Mouse (Mus musculus): Measurements from ENCODE around the gene Ncs1.

Ncs1 gene

DNA sequence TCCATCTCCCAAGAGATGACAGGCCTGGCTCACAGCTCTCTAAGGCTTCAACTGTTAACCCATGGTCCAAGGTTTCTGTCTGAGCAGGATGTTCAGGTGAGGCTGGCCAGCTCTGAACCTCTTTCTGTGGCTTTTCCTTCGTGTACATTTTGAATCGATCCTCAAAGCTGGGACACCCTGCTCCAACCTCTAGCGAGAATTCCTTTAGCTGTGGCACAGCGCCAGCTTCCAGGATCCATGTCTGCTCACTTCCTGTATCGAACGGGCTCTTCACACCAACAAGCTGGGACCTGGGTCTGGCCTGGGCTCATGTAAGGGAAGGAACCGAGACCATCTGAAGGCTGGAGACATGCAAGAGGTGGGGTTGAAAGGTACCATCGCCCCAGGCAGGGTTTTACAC is 1.4 kb upstream of the Ncs1 start:
- in situ Hi-C loops (cut with MseI, MboI), result no loop called here

DNA sequence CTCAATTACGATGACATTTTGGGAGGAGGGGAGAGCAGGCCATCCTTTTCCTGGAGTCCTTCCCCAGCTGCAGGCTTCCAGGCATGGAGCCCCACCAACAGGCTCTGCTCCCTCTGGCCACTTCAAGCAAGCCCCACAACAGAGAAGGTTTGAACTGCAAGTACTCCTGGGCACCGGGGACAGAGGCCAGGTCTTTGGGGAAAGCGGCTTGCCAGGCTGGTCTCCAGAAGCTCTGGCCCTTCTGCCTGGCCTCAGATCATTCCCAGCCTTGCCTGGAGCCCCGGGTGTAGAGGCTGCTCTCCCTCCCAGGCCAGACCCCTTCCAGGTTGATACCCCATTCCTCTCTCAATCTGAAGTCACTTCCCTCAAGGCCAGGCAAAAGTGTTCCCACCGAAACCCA is 572 bp upstream of the Ncs1 start:
- in situ Hi-C loops (cut with MseI, MboI), result no loop called here

DNA sequence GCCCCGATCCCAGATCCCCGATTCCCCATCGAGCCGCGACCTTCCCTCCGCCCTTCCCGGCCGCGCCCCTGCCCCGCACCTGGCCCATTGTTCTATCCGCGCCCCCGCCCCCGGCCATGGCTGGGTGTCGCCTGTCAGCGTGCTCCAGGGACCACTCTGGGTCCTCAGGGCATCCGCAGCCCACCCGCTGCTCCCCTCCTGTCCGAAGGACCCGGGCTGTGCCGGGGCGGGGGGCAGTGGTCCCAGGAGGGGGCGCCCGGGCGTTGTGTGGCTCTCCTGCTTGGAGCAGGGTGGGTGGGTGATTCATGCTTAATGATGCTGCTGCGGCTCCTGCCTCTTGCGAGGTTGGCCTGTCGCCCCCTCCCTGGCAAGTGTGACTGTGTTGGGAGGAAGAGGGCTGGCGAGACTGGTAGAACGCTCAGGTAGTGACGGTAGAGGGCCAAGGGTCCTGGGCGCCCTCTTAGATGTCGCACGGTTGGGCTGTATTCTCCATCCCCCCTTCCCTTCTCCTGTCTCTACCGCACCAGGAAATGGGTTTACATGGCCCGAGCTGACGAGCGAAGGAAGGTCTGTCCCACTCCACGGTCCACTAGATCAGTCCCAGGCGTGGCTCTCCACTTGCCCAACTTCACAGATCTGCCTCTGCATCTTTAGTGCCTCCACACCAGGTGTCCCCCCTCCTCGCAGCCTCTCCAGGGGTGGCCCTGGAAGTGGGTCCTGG is 788 bp downstream of the Ncs1 start:
- in situ Hi-C loops (cut with MseI, MboI), result no loop called here

DNA sequence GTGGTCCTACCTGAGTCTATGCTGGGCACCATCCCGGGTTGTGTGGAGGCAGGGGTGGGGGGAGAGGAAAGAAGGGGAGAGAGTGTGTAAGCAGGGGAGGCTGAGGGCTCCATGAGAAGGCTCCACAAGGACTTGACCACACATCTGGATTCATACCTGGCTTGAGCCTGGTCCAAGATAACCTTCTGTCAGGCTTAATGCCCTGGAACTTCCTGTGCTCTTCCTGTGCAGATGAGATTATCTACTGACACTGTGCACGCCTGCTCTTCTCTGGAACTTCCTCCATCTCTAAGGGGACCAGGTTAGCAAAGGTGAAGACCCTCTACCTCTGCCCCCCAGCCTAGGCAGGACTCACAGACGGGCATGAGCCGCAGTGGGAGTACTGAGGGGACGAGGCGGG is 3.2 kb downstream of the Ncs1 start:
- in situ Hi-C loops (cut with MseI, MboI), result no loop called here

DNA sequence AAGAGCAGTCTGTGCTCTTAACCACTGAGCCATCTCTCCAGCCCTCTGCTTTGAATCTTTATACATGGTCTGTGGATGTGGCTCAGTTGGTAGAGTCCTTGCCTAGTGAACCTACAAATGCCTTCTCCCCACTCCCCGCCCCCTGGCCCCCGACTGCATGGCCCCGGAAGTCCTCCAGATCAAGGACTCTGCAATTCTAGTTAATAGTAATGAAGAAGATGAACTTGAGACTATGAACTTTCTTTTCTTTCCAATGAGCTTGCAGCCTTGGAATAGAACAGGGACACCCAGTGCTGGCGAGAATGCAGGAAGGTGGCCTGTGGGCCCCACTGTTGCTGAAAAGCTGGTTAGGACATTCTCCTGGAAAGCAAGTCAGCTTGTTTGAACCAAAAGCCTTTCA is 6.5 kb downstream of the Ncs1 start:
- in situ Hi-C loops (cut with MseI, MboI), result no loop called here

DNA sequence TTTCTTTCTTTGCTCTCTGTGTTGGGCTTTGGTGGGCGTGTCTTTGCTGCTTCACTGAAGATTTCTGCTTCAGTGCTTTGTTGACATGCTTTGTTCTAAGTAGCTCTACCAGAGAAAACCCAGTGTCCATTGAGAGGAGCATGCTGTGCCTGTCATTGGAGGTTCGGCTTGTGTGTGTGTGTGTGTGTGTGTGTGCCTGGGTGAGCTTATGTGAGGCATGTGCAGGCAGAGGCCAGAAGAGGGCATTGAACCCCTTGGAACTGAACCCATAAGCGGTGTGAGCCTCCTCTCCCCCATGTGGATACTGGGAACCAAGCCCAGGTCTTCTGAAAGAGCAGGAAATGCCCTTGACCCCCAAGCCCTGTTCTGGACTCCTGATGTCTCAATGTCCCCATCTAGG is 7.8 kb downstream of the Ncs1 start:
- in situ Hi-C loops (cut with MseI, MboI), result no loop called here

DNA sequence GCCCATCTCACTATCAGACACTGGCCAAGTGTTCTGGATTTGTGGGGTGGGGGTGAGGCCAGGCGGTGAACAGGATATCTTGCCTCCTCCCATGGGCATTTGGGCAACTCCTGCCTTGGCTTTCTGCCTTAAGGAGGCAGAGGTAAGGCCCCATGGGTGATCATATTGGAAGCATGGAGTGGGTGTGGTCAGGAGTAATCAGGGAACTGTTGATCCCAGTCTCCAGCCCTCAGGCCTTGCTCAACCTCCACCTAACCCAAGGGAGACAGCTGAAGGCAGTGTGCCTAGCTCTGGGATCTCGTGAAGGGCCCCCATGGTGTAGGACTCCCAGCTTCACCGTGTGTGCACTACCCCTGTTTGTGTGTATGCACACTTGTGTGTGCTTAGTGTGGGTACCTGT is 9.2 kb downstream of the Ncs1 start:
- in situ Hi-C loops (cut with MseI, MboI), result no loop called here

DNA sequence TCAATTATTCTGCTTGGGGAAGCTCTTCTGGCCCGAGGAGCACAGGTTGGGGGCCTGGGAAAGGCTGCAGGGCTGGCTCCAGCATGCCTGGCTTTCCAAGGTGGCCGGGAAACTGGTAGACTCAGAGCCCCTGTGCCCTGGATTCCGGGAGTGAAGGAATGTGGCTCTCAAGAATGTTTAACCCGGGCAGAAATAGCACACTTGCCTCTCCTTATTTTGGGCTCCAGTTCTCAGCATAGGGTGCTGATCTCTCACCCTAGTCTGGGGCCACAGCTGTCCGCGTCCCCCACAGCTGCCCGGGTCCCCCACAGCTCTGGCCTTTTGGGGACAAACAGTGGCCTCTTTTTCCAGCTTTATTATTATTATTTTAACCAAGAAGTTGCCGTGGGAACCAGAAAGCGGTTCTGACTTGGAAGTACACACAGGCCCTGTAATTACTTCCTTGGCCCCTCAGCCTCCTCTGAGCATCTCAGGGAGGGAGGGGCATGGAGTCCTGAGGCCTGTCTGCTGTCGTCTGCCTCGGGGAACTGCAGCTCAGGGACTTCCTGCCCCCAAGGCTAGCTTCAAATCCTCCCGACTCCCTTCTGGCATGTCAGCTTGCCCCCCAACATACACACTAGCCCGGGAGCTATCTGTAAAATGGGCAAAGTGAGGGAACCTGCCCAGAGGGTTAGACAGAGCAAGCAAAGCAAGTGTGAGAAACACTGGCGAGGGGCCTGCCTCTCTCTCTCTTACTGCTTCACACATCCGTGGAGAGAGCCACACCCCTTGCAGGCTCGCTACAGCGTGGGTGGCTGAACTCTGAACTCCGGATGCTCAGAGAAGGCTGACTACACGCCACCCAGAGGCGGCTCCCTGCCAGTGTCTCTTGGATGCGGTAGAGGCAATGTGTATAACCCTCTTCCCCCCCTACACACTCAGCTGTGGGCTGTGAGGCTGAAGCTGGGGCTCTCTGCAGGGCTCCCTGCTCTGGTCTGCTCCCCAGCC is 10.6 kb downstream of the Ncs1 start:
- in situ Hi-C loops (cut with MseI, MboI), result no loop called here

DNA sequence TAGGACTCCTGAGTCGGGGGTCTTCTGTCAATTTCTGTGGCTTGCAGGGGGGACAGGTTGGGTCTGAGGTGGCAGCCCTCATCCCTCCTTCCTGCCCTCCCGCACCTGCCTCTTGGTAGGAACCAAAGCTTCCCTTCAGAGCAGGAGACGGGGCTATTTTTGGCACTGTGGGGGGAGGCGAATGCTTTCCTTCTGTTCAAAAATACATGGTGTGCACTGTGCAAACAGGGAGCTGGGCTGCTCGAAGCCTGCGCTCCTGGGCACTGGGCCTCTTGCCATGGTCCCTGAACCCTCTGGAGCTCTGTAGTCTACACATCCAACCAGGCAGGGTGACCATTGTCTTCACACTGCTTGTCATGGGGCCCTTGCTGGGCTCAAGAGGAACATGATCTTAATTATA is 11.5 kb downstream of the Ncs1 start:
- in situ Hi-C loops (cut with MseI, MboI), result no loop called here

DNA sequence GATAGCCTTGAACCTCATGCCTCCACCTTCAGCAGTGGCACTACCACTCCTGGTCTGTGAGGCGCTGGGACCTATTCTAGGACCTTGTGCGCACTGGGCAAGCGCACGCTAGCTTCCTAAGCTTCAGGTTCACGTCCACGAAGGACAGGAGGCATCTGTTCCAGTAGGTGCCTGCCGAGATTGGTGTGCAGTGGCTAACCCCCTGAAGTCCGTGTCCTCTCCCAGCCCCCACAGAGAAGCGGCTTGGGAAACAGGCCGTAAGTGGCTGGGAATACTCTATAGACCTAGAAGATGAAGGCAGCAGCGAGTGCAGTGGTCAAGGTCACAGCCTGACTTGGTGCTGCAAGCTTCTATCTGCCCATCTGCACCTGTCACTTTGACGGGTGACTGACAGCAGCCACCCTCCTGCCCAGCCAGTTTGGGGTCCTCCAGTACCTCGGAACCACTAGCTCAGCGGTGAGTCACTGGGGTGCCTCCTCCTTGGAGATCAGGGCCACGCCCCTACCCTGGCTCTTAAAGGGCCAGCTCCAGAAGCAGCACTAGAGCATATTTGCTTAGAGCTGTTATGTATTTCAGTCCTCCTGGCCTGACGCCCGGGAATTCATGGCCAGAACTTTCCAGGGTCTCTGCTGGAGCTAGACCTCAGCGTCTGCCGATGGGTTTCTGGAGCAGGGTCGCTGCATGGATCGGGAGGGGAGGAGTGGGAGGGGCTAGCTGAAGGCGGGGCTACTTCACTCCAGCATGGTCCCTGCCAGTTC is 13.2 kb downstream of the Ncs1 start:
- in situ Hi-C loops (cut with MseI, MboI), result no loop called here

DNA sequence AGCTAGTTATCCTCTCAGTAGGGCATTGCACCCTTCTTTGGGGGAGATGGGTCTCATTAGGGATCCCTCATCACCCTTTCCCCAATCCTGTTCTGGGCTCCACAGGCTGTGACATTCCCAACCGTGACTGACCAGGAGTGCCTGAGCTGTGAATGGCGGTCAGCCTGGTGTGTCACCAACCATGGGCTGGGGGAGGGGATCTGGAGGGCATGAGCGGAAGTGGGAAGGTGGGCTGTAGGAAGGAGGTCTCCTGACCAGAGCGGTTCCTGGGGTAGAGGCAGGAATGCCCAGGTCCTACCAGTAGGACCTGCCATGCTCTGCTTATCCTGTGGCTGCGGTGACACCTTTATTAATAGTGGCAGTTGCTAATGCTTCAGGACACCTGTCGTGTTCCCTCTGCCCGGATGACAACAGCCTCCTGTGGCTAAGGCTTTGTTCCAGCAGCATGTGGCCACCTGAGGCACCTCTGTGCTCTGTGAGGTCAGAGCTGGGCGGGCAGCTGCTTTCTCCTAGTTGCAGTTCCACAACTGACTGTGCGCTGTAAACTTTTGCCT is 13.8 kb downstream of the Ncs1 start:
- in situ Hi-C loops (cut with MseI, MboI), result no loop called here

DNA sequence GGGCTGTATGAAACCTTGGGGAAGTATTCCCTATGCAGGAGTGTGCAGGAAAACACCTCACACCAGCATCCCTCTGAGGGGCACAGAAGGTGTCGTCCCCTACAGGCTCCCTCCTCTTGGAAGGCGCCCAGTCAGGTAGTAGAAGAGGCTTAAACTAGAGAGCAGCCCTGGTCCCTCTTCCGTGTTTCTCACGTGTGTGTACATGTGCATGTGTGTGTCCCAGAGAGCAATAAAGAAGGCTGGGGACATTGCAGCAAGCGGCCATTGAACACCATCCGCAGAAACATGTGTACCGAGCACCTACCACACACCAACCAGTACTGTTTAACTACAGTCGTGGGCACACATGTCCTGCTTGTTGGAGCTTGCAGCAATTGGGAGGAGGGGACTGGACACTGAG is 14.9 kb downstream of the Ncs1 start:
- in situ Hi-C loops (cut with MseI, MboI), result no loop called here

DNA sequence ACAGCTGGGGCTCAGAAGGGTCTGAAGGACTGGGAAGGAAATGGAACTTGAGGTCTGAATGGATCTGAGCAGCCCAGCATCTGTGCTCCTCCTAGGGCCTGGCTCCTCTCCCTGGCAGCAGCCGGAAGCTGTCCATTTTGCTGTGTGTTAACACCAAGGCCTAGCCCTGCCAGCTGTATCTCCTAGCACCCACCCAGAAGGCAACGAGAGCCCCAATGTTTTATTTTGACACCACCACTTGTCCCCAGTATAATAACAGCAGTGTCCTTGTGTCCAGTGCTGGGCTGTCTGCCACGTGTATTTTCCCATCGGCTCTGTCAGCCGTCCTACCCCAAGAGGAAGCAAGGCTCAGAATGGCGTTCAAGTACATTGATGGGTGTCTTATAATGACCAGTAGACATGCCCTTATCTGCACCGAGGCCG is 17.4 kb downstream of the Ncs1 start:
- in situ Hi-C loops (cut with MseI, MboI), result no loop called here

DNA sequence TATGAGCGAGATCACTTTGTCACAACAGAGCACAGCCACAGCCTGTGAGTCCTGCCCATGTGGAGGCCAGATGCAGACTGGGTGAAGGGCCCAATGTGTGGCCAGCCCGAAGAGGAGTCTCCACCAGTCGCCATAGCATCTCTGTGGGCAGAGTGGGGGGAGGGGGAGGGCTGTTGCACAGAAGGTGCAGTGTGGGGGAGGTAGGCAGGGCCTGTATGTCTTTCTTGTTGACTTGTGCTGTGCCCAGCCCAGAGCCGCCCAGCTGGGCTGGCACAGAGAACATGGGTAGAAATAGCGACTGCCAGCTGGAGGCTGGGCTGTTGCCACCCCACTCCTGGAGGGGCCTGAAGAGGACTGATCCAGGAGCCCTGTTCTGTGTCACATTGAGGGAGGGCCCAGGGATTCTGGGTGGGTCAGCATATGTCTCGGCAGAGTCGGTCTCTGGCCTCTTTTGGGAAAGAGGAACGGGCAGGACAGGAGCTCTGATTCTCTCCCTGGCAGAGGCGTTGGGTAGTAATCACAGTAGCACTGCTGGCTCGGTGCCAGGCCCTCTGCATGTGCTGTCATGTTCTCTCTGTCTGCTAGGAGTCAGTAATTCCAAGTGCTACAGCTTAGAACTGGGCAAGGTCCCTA is 18.2 kb downstream of the Ncs1 start:
- in situ Hi-C loops (cut with MseI, MboI), result no loop called here

DNA sequence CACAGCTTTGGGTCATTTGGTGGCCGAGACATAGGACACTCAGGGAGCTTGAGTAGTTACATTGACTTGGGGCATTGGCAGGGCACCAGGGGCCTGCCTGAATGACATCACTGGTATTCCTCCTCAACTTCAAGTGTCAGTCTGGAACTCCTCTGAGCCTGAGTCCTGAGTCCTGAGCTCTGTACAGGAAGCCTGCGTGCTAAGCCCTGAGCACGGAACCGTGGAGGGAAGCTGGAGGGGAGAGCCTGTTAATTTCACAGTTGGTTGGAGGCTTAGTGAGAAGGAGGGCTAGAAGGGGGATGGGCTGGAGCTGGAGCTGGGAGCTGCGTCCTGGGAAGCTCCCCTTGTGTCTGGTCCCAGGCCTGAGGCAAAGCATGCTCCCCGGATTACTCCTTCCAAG is 21.8 kb downstream of the Ncs1 start:
- in situ Hi-C loops (cut with MseI, MboI), result no loop called here

DNA sequence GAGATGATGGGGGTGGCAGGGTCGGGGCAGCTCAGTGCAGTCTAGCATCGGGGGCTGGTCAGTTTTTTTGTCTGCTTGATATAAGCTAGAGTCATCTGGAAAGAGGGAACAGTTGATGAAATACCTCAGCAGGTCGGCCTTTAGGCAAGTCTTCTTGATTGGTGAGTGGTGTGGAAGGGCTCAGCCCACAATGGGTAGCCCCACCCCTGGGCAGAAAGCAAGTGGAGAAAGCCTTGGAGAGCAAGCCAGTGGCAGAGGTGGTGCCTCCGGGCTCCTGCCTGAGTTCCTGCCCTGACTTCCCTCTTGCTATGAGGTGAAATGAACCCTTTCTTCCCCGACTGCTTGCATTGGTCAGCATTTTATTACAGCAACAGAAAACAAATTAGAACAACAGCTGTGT is 23.0 kb downstream of the Ncs1 start:
- in situ Hi-C loops (cut with MseI, MboI), result no loop called here

DNA sequence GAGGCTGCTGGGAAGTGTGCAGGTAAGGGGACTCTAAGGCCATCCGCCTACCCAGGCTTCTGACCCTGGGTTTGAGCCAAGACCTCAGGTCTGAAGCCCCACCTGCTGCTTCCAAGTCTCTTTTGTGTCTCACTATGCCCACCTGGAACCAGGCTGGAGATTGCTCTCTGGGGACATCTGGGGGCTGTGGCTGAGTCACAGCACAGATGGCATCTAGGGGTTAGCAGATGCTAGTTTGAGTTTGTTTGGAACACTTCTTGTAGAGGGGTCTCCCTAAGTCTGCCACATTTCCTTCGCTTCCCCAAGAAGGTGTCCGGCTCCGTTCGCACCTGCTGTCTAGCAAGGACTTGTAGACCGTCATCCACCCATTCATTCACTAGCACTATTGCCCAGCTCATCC is 23.6 kb downstream of the Ncs1 start:
- in situ Hi-C loops (cut with MseI, MboI), result no loop called here

DNA sequence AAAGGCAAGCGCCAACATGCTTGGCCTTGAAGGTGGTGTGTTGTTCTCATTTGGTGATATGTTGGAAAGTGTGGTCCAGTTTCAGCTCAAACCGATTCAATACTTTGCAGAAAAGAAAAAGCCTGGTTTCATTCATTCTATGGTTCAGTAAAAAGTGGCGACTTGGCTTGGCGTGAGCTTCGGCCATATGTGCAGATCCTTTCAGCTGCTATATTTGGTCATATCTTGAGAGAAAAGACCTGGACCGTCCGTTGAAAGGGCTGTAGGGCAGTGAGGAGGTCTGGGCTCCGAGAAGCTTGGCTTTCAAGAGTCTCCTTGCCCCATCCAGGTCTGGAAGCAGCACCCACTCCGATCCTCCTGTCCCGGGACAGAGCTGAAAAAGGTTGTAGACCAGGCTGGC is 24.2 kb downstream of the Ncs1 start:
- in situ Hi-C loops (cut with MseI, MboI), result no loop called here

DNA sequence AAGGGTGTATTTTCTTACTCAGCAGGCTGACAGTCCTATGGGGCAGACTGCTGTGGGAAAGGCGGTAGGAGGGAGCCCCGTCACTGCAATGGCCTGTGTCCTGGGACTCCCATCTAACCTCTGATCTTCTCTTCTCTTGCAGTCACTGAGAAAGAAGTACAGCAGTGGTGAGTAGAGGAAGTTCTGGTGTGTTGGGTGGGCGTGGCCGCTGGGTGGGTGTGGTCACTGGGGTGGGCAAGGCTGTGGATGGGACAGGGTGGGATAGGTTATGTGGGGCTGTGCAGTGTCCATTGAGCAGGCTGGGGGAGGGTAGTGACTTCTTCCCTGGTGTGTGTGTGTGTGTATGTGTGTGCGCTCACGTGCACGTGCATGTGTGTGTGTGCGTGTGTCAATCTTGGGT is 24.8 kb downstream of the Ncs1 start:
- in situ Hi-C loops (cut with MseI, MboI), result no loop called here

DNA sequence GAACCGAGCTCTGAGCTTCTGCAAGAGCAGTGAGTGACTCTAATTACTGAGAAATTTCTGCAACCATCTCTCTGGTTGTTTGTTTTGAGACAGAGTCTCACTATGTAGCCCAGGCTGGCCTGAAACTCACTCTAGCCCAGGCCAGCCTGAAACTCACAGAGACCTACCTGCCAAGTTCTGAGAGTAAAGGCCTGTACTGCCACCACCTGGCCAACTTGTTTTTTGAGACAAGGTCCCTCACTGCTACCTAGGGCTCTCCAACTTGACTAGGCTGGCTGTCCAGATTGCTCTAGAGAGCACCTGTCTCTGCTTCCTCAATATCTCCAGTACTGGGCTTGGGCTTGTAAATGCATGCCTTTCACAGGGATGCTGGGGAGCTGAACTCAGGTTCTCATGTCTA is 25.4 kb downstream of the Ncs1 start:
- in situ Hi-C loops (cut with MseI, MboI), result no loop called here

DNA sequence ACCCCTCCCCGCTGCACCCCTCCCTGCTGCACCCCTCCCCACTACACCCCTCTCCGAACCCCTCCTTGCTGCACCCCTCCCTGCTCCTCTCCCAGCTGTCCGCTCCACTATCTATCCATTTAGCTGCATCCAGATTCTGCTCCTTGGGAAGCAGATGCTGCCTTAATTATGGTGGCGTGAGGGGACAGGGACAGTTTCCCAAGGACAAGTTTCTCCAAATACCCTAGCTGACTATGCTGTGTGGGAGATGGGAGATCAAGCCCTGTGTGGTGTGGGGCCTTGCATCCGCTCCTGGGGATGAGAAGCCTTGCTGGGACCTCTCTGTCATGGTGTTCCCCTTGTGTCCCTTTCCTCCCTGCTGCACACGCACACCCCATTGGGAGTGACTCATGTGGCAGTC is 29.4 kb downstream of the Ncs1 start:
- in situ Hi-C loops (cut with MseI, MboI), result no loop called here

DNA sequence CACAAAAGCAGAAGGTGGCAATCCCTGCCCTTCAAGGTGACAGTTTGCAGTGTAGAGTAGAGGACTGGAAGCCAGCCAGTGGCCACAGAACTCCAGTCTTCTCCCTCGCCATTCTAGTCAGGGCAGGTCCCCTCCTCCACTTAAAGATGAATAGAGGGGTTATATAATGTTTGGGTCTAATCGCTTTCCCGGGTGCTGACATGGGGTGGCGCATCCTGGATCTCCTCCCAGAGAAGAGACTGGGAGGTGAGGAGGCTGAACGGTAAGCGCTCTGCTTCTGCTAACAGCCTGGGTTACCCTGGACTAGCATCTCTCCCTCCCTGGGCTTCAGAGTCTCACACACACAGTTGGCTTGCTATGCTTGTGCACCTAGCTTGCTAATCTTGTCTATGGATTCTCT is 32.2 kb downstream of the Ncs1 start:
- in situ Hi-C loops (cut with MseI, MboI), result no loop called here
